Comparison of ENCODE assay signal across 5 mouse cellular contexts in the genomic region with DNA sequence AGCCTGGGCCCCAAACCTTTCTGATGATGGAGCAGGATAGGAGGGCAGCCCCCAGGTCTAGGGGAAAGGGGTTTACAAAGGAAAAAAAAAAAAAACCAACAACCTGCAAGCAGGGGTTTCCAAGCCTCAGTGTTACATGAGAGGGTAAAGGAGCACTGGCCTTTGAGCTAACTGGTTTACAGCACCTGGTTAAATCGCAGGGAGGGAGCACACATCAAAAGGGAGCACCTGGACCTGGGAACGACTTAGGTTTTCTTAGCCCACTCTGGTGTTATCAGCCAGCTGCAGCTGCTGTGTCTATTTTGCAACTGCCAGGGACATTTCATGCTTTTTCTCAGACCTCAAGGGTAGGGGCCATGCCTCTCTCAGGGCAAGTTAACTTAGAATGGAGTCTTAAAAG. TPM values are rescaled to one million over a fixed set of nuclear protein-coding genes. Genes with fewer than 3 reads are reported as not detected.
"Had no signal": no experiment of that assay in that cellular context is flagged by ENCODE, and none has a peak within 500 bp of the region (broad histone marks: within the 10 kb centered on the region; RNA-seq: fewer than 3 reads in every experiment).

No protein-coding gene starts in this region.

RNA-seq across cellular contexts. Expression of a gene that starts 26.6 kb away (rescaled TPM):
- total RNA-seq: liver, adult 2 months had no signal
- polyA plus RNA-seq: liver, adult 2 months; midbrain, embryonic 12.5 days; myocyte; small intestine, adult 2 months; stomach, embryonic 14.5 days had no signal
